Mouse (Mus musculus): ENCODE data around the gene Gucy1a1.

- no peak for TF ChIP-seq CTCF (IDR thresholded peaks at IDR 0.05; ENCODE audit: extremely low read depth, insufficient read depth, low read length)
- TF ChIP-seq POLR2A (IDR thresholded peaks at IDR 0.05; ENCODE audit: extremely low read depth, insufficient read depth, low read length) = no peak
Observed at GRCm38 (mm10) chr3:82144725-82145125, 864 bp downstream of the Gucy1a1 start.

Data from cortical plate, adult 2 months (tissue).